Mouse (Mus musculus) lung, adult 18-20 months (tissue): Measurements from ENCODE around the gene Lhfpl2.

Source experiments
- DNase-seq, 2 experiments: peaks; one replicate each; pipeline ENCODE4 v3.0.0; 2022; ENCODE audit warnings: mixed read lengths in 2 of 2

The Lhfpl2 gene

GRCm38 (mm10) chr13:94177148-94177547 lies 119.6 kb downstream of the Lhfpl2 start:
- no peak for DNase-seq

DNA sequence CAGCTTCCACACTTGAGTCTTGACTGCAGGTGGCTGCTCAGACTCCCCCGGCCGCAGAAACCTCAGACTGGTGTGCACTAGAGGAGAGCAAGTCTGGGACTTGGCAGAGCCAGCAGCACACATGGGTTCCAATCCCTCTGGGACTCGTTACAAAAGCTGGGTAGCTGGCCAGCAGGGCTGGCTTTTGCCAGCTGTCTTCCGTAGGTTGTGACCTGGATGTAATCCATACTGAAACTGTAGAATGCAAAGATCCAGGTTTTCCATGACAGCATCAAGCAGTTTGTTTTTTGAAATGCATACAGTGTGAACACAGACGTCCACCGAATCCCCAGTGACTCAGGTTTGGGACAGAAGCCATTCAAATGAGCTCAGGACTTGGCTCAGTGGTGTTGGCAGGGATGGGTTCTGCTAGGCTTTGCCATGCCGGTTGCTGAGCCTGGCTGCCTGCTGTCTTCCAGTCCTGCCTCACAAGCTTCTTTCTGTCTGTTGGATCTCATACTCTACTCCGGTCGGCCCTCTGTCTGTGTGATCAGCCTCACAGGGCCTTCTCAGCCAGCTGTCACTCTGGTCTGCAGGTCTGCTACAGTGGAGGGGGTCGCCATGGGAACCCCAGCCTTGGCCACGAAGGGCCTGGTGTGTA lies 120.9 kb downstream of the Lhfpl2 start:
- no peak for DNase-seq

GRCm38 (mm10) chr13:94180477-94181420 lies 123.2 kb downstream of the Lhfpl2 start:
- no peak for DNase-seq

GRCm38 (mm10) chr13:94182026-94182425 lies 124.4 kb downstream of the Lhfpl2 start:
- DNase-seq, result no peak

DNA sequence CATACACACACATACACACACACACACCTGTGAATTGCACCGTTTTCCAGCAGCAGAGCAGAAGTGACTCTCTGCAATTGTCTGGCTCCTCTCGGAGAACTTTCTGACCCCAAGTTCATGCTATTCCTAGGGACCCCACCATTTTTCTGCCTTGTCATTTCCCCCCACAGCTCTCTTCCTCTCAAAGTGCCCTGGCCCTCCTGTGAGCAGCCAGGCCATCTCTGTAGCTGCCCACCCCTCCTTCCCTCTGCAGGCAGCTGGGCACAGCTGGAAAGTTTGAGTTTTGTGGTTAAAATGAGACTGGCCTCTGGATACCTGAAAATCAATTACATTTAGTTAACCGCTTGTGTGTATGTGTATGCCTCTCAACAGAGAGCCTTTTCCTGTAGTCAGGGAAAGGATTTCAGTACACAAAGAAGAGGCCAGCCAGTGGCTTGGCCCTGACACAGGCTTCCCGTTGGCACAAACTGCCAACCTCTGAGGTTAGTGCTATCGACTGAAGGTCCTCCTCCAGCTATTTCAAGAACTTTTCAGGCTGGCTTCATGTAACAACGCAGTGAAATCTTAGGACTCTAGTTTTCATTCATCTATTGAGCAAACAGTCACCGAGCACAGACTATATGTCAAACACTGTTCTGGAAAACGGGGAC lies 125.9 kb downstream of the Lhfpl2 start:
- peak in 1 of 2 experiments; percentile 41 for DNase-seq

- no peak for DNase-seq
These were observed 127.3 kb downstream of the Lhfpl2 start for GRCm38 (mm10) chr13:94184726-94185456.

GRCm38 (mm10) chr13:94185631-94186030 lies 128.0 kb downstream of the Lhfpl2 start:
- DNase-seq, result no peak

GRCm38 (mm10) chr13:94188200-94189086 lies 130.8 kb downstream of the Lhfpl2 start:
- DNase-seq, result no peak

DNA sequence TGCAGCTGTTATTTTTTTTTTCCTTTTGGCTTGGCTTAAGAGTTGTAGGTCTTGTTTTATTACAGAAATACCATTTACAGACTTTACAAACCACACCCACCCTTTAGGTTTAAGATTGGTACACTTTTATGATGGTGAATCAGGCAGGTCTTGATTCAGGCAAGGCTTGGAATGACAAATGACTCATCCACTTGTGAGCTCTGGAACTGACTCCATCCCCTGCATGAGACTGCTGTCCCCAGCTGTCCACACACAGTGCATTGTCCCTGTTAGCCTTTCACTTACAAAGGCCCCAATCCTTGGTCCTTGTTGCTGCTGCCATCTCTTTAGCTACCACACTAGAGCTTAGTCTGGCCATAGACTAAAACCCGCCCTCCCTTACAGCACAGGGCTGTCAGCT lies 132.8 kb downstream of the Lhfpl2 start:
- DNase-seq, result no peak

GRCm38 (mm10) chr13:94193227-94193626 lies 135.6 kb downstream of the Lhfpl2 start:
- DNase-seq, result no peak

DNA sequence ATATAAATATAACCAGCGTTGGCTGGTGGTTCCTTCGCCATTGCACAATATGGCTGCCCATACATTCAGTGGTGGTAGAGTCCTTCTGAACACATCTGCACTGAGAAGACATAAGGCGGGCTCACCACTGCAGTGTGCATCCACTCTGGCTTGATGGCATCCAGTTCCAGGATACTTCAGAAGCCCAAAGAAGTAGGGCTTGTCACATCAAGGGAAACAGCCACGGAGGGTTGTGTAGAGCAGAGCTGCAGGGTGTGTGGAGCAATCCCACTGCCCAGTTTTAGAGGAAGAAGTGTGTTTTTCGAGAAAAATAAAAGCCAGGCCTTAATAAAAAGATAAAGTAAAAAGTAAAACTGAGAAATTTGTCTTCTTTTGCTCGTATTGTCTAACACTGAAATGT lies 141.0 kb downstream of the Lhfpl2 start:
- no peak for DNase-seq

DNA sequence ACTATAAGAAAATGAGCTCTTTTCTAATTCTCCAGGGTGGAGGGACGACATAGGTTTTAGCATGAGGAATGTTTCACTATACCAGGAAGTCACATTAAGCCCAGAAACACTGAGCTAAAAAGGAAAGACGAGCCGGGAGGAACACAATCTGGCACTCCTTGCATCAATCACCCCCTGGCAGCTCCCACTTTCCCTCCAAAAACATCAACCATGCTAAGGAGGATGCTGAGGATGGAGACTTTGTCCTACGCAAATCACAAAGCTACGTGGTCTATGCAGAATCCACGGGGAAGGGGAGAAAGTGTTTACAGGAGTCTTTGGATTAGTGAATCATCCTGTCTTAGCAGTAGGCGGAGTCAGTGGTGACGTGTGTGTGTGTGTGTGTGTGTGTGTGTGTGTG lies 142.2 kb downstream of the Lhfpl2 start:
- no peak for DNase-seq

DNA sequence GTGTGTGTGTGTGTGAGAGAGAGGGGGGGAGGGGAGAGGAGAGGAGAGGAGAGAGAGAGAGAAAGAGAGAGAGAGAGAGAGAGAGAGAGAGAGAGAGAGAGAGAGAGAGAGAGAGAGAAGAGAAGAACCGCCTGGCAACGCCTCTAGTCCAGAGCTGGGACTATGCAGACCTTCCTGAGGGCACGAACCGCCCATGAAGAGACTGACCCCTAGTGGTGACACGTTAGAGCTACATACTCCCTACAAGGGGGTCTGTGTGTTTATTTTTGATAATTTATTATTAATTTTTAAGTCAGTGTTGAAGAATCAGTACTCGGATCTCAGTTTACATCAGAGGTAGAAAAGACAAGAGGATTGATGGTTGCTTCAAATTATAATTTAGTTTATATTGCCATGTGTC lies 147.6 kb downstream of the Lhfpl2 start:
- DNase-seq, result peak in 1 of 2 experiments; percentile 26

DNA sequence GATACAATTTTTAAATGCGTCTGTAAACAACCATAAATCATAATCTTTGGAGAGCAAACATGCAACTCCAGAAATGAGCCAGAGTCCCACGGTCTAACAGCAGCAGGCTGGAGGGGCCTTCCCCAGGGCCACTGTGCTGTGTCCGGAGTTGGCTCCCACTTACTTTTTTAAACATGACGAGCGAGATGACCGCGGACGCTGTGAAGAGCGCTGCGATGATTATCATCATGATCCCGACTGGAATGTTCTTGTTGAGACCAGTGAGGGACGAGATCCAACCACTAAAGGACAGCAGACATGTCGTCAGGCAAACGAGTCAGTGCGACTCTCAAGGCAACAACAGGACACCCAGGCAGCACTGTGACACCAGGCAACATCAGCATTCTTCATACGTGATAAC lies 150.4 kb downstream of the Lhfpl2 start:
- no peak for DNase-seq

DNA sequence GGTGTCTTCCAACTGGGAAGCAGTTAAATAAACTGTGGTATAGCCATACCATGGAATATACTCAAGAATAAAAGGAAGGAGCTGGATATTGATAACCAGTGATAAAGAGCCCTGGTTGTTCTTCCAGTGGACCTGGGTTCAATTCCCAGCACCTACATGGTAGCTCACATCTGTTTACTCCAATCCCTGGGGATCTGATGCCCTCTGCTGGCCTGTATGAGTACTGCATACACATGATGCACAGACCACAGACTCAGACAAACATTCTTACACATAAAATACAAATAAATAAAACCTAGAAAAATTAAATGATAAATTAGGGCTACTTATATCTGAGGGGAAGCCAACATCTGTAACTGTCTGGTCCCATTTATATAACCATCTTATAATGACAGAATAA lies 151.3 kb downstream of the Lhfpl2 start:
- no peak for DNase-seq

DNA sequence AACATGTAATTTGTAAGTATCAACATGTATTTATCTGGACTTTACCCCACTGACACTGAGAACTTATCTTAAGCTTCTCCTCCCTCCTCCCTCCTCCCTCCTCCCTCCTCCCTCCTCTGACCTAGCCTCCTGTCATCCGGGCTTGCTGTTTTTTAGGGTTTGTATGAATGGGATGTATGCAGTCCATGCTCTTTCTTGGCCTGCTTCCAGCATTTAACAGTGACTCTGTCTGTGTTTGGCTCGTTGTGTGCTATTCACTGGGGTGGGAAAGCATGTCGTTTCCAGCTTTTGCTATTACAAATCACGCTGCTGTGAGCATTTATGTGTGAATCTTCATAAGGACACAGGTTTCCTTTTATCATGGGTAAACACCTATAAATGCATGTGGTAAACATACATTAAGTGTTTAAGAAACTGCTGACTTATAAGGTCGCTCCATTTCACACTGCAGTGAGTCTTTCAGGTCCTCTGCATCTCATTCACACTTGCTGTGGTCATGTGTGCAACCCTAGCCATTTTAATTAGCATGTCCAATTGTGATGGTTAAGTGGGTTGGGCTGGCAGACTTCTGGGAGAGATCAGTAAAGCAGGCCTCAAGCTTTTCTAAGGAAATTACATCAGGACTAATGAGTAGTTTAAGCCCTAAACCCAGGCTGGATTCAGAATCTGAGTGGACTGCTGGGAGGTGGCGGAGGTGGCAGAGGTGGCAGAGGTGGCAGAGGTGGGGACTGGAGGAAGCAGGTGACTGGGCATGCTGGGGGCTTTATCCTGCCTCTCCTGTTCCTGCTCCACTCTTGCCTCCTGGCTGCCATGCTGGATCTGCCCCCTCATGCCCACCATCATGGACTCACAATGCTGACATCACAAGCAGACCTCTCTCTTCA lies 153.9 kb downstream of the Lhfpl2 start:
- no peak for DNase-seq

- DNase-seq, result no peak
These were observed 154.6 kb downstream of the Lhfpl2 start for GRCm38 (mm10) chr13:94212179-94212578.

- no peak for DNase-seq
These were observed 155.1 kb downstream of the Lhfpl2 start for GRCm38 (mm10) chr13:94212716-94213115.

DNA sequence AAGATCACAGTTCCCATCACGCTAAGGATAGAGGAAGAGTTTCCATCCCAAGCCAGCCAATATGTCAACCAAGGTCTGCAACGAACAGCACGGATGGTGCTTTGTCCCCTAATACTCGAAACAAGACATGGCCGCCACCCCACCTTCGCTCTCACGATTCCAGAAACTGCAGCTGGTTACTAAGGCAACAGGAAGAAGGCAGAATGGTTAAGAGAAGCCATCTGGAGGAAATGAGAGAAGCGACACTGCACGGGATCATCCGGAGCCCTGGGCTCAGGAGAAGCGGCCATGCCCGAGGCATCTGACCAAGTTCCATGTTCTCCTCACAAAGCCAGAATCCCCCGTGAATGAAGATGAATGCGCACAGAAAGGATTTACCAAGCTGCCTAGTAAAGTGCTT lies 166.0 kb downstream of the Lhfpl2 start:
- DNase-seq, result no peak
